Mouse (Mus musculus): ENCODE results near the gene Hoxa4. TPM values are rescaled to one million over a fixed set of nuclear protein-coding genes. Genes with fewer than 3 reads are reported as not detected.

The Hoxa4 gene
- total and polyA plus RNA-seq, 3 experiments, result 0.19 TPM; not detected in 2

DNA sequence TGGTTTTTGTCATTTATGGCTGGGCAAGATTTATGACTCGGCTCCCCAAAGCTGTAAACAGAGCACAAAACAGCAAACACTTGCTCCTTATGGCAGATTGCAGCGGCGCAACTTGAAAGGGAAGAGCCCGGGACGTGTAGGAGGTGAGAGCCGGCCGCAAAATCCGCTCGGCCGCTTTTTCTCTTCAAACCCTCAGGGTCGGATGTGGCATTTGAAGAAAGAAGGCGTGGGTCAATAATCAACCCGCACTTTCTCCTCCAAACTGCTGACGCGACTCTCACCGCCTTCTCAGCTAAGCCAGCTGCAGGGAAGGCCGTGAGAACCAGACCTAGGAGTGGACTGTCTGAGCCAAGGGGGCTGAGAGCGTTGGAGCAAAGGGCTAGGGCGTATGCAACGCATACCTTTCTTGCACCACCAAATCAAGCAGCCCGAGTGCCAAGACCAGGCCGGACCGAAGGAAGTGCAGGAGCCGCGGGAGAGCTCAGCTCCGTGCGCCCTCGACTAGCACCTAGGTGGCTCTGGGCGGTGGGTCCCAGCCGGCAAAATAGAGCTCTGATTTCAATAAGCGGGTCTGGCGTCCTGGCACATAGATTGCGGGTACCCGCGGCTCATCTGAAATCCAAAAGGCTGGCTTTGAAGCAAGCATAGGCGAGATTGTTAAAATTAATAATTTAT is 14.4 kb downstream of the Hoxa4 start, which contains the start of gene 5730596B20Rik:
Gene 5730596B20Rik, plus strand, starts transcription at position 438 of the 675 bp plus-strand sequence.
- Histone ChIP-seq H3K9ac (ENCODE audit: insufficient read depth, low read depth) (no peak within 1 kb of the TSS), H3K36me3 (replicated peaks in 1 of 2; ENCODE audit: control insufficient read depth in 1 of 2, insufficient read depth in 1 of 2, low read length in 1 of 2) (peaks cover 0 to 3% of the 10 kb centered on the region in 2 experiments), H3K9me3 (replicated peaks; ENCODE audit: low read length) (peaks cover 9% of the 10 kb centered on the region), H3K4me1 (ENCODE audit: control insufficient read depth in 1 of 2, insufficient read depth in 2 of 2) (no peaks in the 10 kb centered on the region), H3K4me2 (ENCODE audit: insufficient read depth, low read depth, poor library complexity, severe bottlenecking) (no peak within 1 kb of the TSS), H3K4me3 (replicated peaks in 1 of 3; ENCODE audit: low read depth in 2 of 3, low read length in 2 of 3, poor library complexity in 1 of 3) (no peak within 1 kb of the TSS), H3K27me3 (replicated peaks) (no peaks in the 10 kb centered on the region), H3K79me2 (replicated peaks; ENCODE audit: control insufficient read depth, extremely low read depth, insufficient read depth, poor library complexity, severe bottlenecking) (no peaks in the 10 kb centered on the region), H3K27ac (ENCODE audit: insufficient read depth, low read depth) (no peak within 1 kb of the TSS)
- in situ Hi-C loops (cut with MboI; ENCODE audit: low pct_ligation_motif_present, low pct_unique_long_range_greater_than_20kb, low sequenced_read_pairs) (no loop called here), dilution Hi-C loops (cut with MboI; ENCODE audit: extremely low pct_ligation_motif_present, extremely low pct_unique_long_range_greater_than_20kb, low sequenced_read_pairs) (no loop called here)
- TF ChIP-seq NELFE (IDR thresholded peaks at IDR 0.05; ENCODE audit: low read depth, low read length) (no peak), MAZ (IDR thresholded peaks at IDR 0.05; ENCODE audit: low read depth, low read length) (no peak), CHD2 (IDR thresholded peaks at IDR 0.05; ENCODE audit: low read length) (no peak), PAX5 (IDR thresholded peaks at IDR 0.05; ENCODE audit: low read length) (no peak), EP300 (IDR thresholded peaks at IDR 0.05; ENCODE audit: low read length) (no peak), JUN (IDR thresholded peaks at IDR 0.05; ENCODE audit: insufficient read depth, low read depth, low read length) (no peak), ZNF384 (IDR thresholded peaks at IDR 0.05; ENCODE audit: low read depth, low read length) (no peak), IRF4 (IDR thresholded peaks at IDR 0.05; ENCODE audit: low read depth, low read length) (no peak), ZMIZ1 (IDR thresholded peaks at IDR 0.05; ENCODE audit: low read depth, low read length) (no peak), USF2 (conservative IDR thresholded peaks at IDR 0.05; ENCODE audit: low read depth, low read length) (no peak), ZC3H11A (IDR thresholded peaks at IDR 0.05; ENCODE audit: low read depth, low read length) (no peak), ETS1 (conservative IDR thresholded peaks at IDR 0.05; ENCODE audit: low read depth, low read length) (no peak), KAT2A (IDR thresholded peaks at IDR 0.05; ENCODE audit: insufficient replicate concordance, low read length) (no peak), POLR2AphosphoS2 (IDR thresholded peaks at IDR 0.05; ENCODE audit: low read depth, low read length) (no peak), MYC (IDR thresholded peaks at IDR 0.05; ENCODE audit: low read depth, low read length) (no peak), HCFC1 (IDR thresholded peaks at IDR 0.05; ENCODE audit: low read depth, low read length) (no peak), TBP (conservative IDR thresholded peaks at IDR 0.05; ENCODE audit: low read depth, low read length) (no peak)
- DNase-seq (ENCODE audit: extremely low read depth), result no peak

DNA sequence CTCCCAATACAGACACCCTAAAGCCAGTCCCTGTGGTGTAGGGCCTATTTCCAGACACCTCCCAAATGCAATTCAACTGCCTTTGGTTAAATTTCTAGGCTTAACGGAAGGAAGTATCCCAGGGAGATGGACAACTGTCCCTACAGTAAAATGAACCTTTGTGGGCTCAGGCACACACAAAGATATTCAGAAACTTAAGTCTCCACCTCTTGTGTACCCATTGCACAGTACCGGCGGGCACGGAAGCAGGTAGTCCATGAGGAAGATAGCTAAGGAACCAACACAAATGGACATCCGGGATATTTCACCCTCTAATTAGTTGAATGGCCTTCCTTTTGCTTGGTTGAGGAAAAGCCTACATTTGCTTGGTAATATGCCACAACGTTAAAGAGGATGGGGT is 15.2 kb downstream of the Hoxa4 start:
- H3K4me2 ChIP-seq (ENCODE audit: insufficient read depth, low read depth, poor library complexity, severe bottlenecking), result no peak overlapping the region
- H3K27ac ChIP-seq (ENCODE audit: insufficient read depth, low read depth), result no peak overlapping the region
- in situ Hi-C loops (cut with MboI; ENCODE audit: low pct_ligation_motif_present, low pct_unique_long_range_greater_than_20kb, low sequenced_read_pairs) (no loop called here), dilution Hi-C loops (cut with MboI; ENCODE audit: extremely low pct_ligation_motif_present, extremely low pct_unique_long_range_greater_than_20kb, low sequenced_read_pairs) (no loop called here)
- no peak overlapping the region for H3K9ac ChIP-seq (ENCODE audit: insufficient read depth, low read depth)
- no peaks in the 10 kb centered on the region for H3K27me3 ChIP-seq (replicated peaks)
- H3K36me3 ChIP-seq (replicated peaks in 1 of 2; ENCODE audit: control insufficient read depth in 1 of 2, insufficient read depth in 1 of 2, low read length in 1 of 2), result peaks cover 0 to 3% of the 10 kb centered on the region in 2 experiments
- no peak for TF ChIP-seq BHLHE40 (IDR thresholded peaks at IDR 0.05; ENCODE audit: low read depth, low read length)
- TF ChIP-seq KAT2A (IDR thresholded peaks at IDR 0.05; ENCODE audit: insufficient replicate concordance, low read length), result no peak
- no peak for TF ChIP-seq ZNF384 (IDR thresholded peaks at IDR 0.05; ENCODE audit: low read depth, low read length)
- no peak for TF ChIP-seq USF1 (IDR thresholded peaks at IDR 0.05; ENCODE audit: low read depth, low read length)
- TF ChIP-seq RAD21 (IDR thresholded peaks at IDR 0.05; ENCODE audit: low read depth, low read length), result no peak
- TF ChIP-seq ZMIZ1 (IDR thresholded peaks at IDR 0.05; ENCODE audit: low read depth, low read length), result no peak
- no peak for TF ChIP-seq RCOR1 (conservative IDR thresholded peaks at IDR 0.05; ENCODE audit: low read depth, low read length)
- no peak for TF ChIP-seq EP300 (IDR thresholded peaks at IDR 0.05; ENCODE audit: low read length)
- TF ChIP-seq JUN (IDR thresholded peaks at IDR 0.05; ENCODE audit: insufficient read depth, low read depth, low read length), result no peak
- H3K79me2 ChIP-seq (replicated peaks; ENCODE audit: control insufficient read depth, extremely low read depth, insufficient read depth, poor library complexity, severe bottlenecking), result no peaks in the 10 kb centered on the region
- DNase-seq (ENCODE audit: extremely low read depth), result no peak
- no peaks in the 10 kb centered on the region for H3K4me1 ChIP-seq (ENCODE audit: control insufficient read depth in 1 of 2, insufficient read depth in 2 of 2)
- peaks cover 9% of the 10 kb centered on the region for H3K9me3 ChIP-seq (replicated peaks; ENCODE audit: low read length)
- no peak overlapping the region for H3K4me3 ChIP-seq (replicated peaks in 1 of 3; ENCODE audit: low read depth in 2 of 3, low read length in 2 of 3, poor library complexity in 1 of 3)

Measured in CH12.LX (cell line).